Mouse (Mus musculus) liver, embryonic 13.5 days (tissue): ENCODE results near the gene Nos1. TPM values are rescaled to one million over a fixed set of nuclear protein-coding genes. Genes with fewer than 3 reads are reported as not detected.

Experiments
- ATAC-seq: fragments of 200-750 bp; cut with Nextera tagmentation; 2 replicates; pipeline ENCODE4 v1.8.0; 2017; ENCODE audit warnings: low read depth, mild to moderate bottlenecking, moderate number of reproducible peaks, moderate library complexity
- DNase-seq: peaks from one replicate; pipeline ENCODE4 v3.0.0; 2022
- H3K27ac ChIP-seq: fragments of 300-500 bp; sonication (generic); 2 replicates; pipeline ENCODE4 v1.5.1; 2015; ENCODE audit warnings: moderate library complexity, mild to moderate bottlenecking, inconsistent platforms
- H3K27me3 ChIP-seq: fragments of 300-500 bp; sonication (generic); 2 replicates; pipeline ENCODE4 v1.6.1; 2015; ENCODE audit warnings: mild to moderate bottlenecking, inconsistent platforms
- H3K36me3 ChIP-seq: fragments of 300-500 bp; sonication (generic); 2 replicates; pipeline ENCODE4 v1.6.1; 2015; ENCODE audit warnings: mild to moderate bottlenecking, inconsistent platforms
- H3K4me1 ChIP-seq: fragments of 300-500 bp; sonication (generic); replicated peaks from 2 replicates; pipeline ENCODE4 v1.6.1; 2015; ENCODE audit warnings: inconsistent platforms
- H3K4me2 ChIP-seq: fragments of 300-500 bp; sonication (generic); 2 replicates; pipeline ENCODE4 v1.6.1; 2015; ENCODE audit warnings: inconsistent platforms, mild to moderate bottlenecking, moderate library complexity
- H3K4me3 ChIP-seq: fragments of 300-500 bp; sonication (generic); replicated peaks from 2 replicates; pipeline ENCODE4 v1.5.1; 2015; ENCODE audit warnings: mild to moderate bottlenecking, inconsistent platforms
- H3K9ac ChIP-seq: fragments of 300-500 bp; sonication (generic); 2 replicates; pipeline ENCODE4 v1.6.1; 2015; ENCODE audit warnings: mild to moderate bottlenecking, inconsistent platforms
- H3K9me3 ChIP-seq: fragments of 300-500 bp; sonication (generic); replicated peaks from 2 replicates; pipeline ENCODE4 v1.6.1; 2016; ENCODE audit warnings: inconsistent platforms
- WGBS: fragments of 180-500 bp; shearing (Covaris S2); methylation state at CpG from one replicate; pipeline ENCODE4 v1.1.7; 2015; ENCODE audit not compliant: insufficient replicate concordance; 5-methylcytosine and 5-hydroxymethylcytosine counted together
- polyA plus RNA-seq: library from polyadenylated mRNA; unstranded; fragments of >200 nt; fragmentation: Nextera tagmentation; extraction: Ambion mirVana; gene quantifications from 2 replicates; pipeline ENCODE4 v1.2.1, GENCODE M21; 2015

Nos1 gene
- polyA plus RNA-seq, 1 experiment from 2014 or later, result not detected

GRCm38 (mm10) chr5:117800849-117801248 lies 20.0 kb downstream of the Nos1 start:
- no peaks in the 10 kb centered on the region for H3K27me3 ChIP-seq
- no peaks in the 10 kb centered on the region for H3K4me1 ChIP-seq
- H3K27ac ChIP-seq, result no peak overlapping the region
- no peak for ATAC-seq
- H3K4me2 ChIP-seq, result no peak overlapping the region
- no peak overlapping the region for H3K4me3 ChIP-seq
- H3K9ac ChIP-seq, result no peak overlapping the region
- DNase-seq, result no peak
- H3K36me3 ChIP-seq, result no peaks in the 10 kb centered on the region
- no peaks in the 10 kb centered on the region for H3K9me3 ChIP-seq
- 64% methylated on average over 9 of the region's 9 CpGs for WGBS

GRCm38 (mm10) chr5:117802071-117802521 lies 21.3 kb downstream of the Nos1 start:
- H3K4me2 ChIP-seq, result no peak overlapping the region
- DNase-seq, result no peak
- no peak overlapping the region for H3K4me3 ChIP-seq
- no peaks in the 10 kb centered on the region for H3K36me3 ChIP-seq
- no peak overlapping the region for H3K9ac ChIP-seq
- 70% methylated on average over 11 of the region's 11 CpGs for WGBS
- no peak for ATAC-seq
- H3K9me3 ChIP-seq, result no peaks in the 10 kb centered on the region
- no peaks in the 10 kb centered on the region for H3K4me1 ChIP-seq
- H3K27me3 ChIP-seq, result no peaks in the 10 kb centered on the region
- H3K27ac ChIP-seq, result no peak overlapping the region

DNA sequence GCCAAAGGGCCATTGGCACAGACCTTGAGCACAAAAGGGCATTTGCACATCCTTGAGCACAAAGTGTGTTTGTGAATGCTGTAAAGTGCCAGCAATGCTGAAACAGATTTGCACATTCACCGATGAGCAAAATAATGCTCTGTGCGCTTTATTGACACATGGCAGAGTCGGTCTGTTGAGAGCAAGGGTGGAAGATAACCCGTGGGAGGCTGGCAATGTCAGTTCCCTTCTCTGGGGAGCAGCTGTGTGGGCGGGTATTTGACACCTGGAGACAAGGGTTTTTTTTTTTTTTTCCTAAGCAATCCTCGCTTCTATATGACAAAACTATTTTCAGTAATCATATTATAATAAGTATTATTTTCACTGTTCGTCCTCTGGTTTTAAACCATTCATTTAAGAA lies 22.7 kb downstream of the Nos1 start:
- no peak overlapping the region for H3K27ac ChIP-seq
- DNase-seq (no peak), ATAC-seq (no peak)
- H3K27me3 ChIP-seq, result no peaks in the 10 kb centered on the region
- no peaks in the 10 kb centered on the region for H3K36me3 ChIP-seq
- 50% methylated on average over 7 of the region's 7 CpGs for WGBS
- no peak overlapping the region for H3K4me2 ChIP-seq
- no peaks in the 10 kb centered on the region for H3K4me1 ChIP-seq
- H3K4me3 ChIP-seq, result no peak overlapping the region
- H3K9me3 ChIP-seq, result no peaks in the 10 kb centered on the region
- no peak overlapping the region for H3K9ac ChIP-seq

- WGBS, result 71% methylated on average over 7 of the region's 7 CpGs
- no peaks in the 10 kb centered on the region; the same call in 1 of the 2 replicates for H3K9me3 ChIP-seq
- H3K27me3 ChIP-seq, result no peaks in the 10 kb centered on the region
- ATAC-seq, result no peak
- DNase-seq, result no peak
- H3K4me2 ChIP-seq, result no peak overlapping the region
- H3K4me3 ChIP-seq, result no peak overlapping the region
- no peaks in the 10 kb centered on the region for H3K36me3 ChIP-seq
- no peak overlapping the region for H3K27ac ChIP-seq
- no peaks in the 10 kb centered on the region for H3K4me1 ChIP-seq
- no peak overlapping the region for H3K9ac ChIP-seq
Observed at GRCm38 (mm10) chr5:117810930-117811329, 30.1 kb downstream of the Nos1 start.

- Histone ChIP-seq H3K4me3 (no peak overlapping the region), H3K4me2 (no peak overlapping the region), H3K9ac (no peak overlapping the region), H3K27ac (no peak overlapping the region), H3K4me1 (no peaks in the 10 kb centered on the region), H3K27me3 (no peaks in the 10 kb centered on the region), H3K9me3 (no peaks in the 10 kb centered on the region), H3K36me3 (no peaks in the 10 kb centered on the region)
- 66% methylated on average over 6 of the region's 6 CpGs for WGBS
- no peak for ATAC-seq
- DNase-seq, result no peak
Observed at GRCm38 (mm10) chr5:117818800-117819199, 38.0 kb downstream of the Nos1 start.

DNA sequence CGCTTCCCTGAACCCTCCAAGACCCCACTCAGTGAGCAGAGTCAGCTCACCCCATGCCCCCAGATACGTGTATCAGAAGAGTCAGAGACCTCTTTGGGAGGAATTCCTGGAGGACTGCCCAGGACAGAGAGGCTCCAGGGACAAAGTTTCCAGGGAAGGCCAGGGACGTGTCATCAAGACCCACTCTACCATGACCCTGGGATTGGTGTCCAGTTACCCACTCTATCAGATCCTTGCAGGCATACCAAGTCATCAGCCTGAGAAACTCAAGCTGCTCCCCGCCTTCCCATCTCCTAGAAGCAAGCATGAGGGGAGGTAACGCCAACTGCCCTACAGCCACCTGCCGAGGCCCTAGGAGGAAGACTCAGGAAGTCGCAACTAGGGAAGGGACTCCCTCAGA lies 39.6 kb downstream of the Nos1 start:
- Histone ChIP-seq H3K9me3 (no peaks in the 10 kb centered on the region), H3K27ac (no peak overlapping the region), H3K27me3 (no peaks in the 10 kb centered on the region), H3K9ac (no peak overlapping the region), H3K4me2 (no peak overlapping the region), H3K4me3 (no peak overlapping the region), H3K4me1 (no peaks in the 10 kb centered on the region), H3K36me3 (no peaks in the 10 kb centered on the region)
- DNase-seq (no peak), ATAC-seq (no peak)
- WGBS, result 46% methylated on average over 7 of the region's 7 CpGs

DNA sequence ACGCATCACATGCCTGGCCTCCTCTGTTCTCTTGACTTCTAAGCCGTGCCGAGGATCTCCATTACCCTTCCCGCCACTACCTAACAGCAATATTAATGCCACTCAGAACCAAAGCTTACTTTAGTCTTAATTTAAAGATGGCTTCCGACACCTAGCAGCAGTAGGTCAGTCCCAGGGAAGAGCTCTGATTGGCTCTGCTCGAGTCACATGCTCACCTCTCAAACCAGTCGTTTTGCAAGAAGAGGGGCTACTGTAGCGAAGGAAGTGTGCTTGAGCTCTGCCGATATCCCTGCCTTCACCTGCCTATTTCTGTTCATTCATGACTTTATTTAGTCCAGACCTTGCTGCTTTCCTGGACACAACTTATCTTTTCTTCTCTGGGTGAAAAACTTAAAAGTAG lies 43.0 kb downstream of the Nos1 start:
- no peak overlapping the region for H3K9ac ChIP-seq
- DNase-seq, result no peak
- H3K4me3 ChIP-seq, result no peak overlapping the region
- H3K27ac ChIP-seq, result no peak overlapping the region
- H3K9me3 ChIP-seq, result no peaks in the 10 kb centered on the region
- no peaks in the 10 kb centered on the region for H3K27me3 ChIP-seq
- H3K4me1 ChIP-seq, result no peaks in the 10 kb centered on the region
- no peak for ATAC-seq
- H3K4me2 ChIP-seq, result no peak overlapping the region
- WGBS, result 65% methylated on average over 9 of the region's 9 CpGs
- H3K36me3 ChIP-seq, result no peaks in the 10 kb centered on the region

DNA sequence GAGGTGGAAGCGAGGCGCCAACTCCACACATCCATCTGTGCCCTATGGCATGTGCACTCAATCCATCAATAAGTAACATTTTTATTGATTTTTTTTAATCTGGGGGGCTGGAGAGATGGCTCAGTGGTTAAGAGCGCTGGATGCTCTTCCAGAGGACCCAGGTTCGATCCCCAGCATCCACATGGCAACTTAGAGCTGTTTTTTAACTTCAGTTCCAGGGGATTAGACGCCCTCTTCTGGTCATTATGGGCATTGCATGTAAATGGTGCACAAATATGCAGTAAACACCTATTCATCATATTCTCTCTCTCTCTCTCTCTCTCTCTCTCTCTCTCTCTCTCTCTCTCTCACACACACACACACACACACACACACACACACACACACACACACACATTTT lies 43.7 kb downstream of the Nos1 start:
- Histone ChIP-seq H3K4me1 (no peaks in the 10 kb centered on the region), H3K27me3 (no peaks in the 10 kb centered on the region), H3K9ac (no peak overlapping the region), H3K36me3 (no peaks in the 10 kb centered on the region), H3K4me2 (no peak overlapping the region), H3K9me3 (no peaks in the 10 kb centered on the region), H3K27ac (no peak overlapping the region), H3K4me3 (no peak overlapping the region)
- ATAC-seq (no peak), DNase-seq (no peak)
- 54% methylated on average over 5 of the region's 5 CpGs for WGBS

GRCm38 (mm10) chr5:117825336-117825735 lies 44.5 kb downstream of the Nos1 start:
- ATAC-seq (no peak), DNase-seq (no peak)
- Histone ChIP-seq H3K27me3 (no peaks in the 10 kb centered on the region), H3K36me3 (no peaks in the 10 kb centered on the region), H3K27ac (no peak overlapping the region), H3K4me3 (no peak overlapping the region), H3K4me2 (no peak overlapping the region), H3K9ac (no peak overlapping the region), H3K9me3 (no peaks in the 10 kb centered on the region), H3K4me1 (no peaks in the 10 kb centered on the region)
- 70% methylated on average over 11 of the region's 11 CpGs for WGBS

- H3K4me2 ChIP-seq, result no peak overlapping the region
- H3K27ac ChIP-seq, result no peak overlapping the region
- no peak for ATAC-seq
Observed at GRCm38 (mm10) chr5:117827366-117827765, 46.5 kb downstream of the Nos1 start.

GRCm38 (mm10) chr5:117836930-117837329 lies 56.1 kb downstream of the Nos1 start:
- no peak overlapping the region for H3K27ac ChIP-seq
- no peaks in the 10 kb centered on the region for H3K9me3 ChIP-seq
- 11% methylated on average over 5 of the region's 5 CpGs for WGBS
- H3K36me3 ChIP-seq, result no peaks in the 10 kb centered on the region
- peaks cover 34% of the 10 kb centered on the region for H3K27me3 ChIP-seq
- no peak overlapping the region for H3K9ac ChIP-seq
- no peak overlapping the region for H3K4me2 ChIP-seq
- DNase-seq (no peak), ATAC-seq (no peak)
- H3K4me3 ChIP-seq, result no peak overlapping the region
- H3K4me1 ChIP-seq, result no peaks in the 10 kb centered on the region

More at GRCm38 (mm10) chr5:117827366-117827765, 46.5 kb downstream of the Nos1 start:
- Histone ChIP-seq H3K9me3 (no peaks in the 10 kb centered on the region), H3K9ac (no peak overlapping the region), H3K4me1 (no peaks in the 10 kb centered on the region), H3K4me3 (no peak overlapping the region), H3K36me3 (no peaks in the 10 kb centered on the region), H3K27me3 (no peaks in the 10 kb centered on the region)
- whole genome bisulfite sequencing, result 61% methylated on average over 6 of the region's 6 CpGs
- no peak for DNase-seq

DNA sequence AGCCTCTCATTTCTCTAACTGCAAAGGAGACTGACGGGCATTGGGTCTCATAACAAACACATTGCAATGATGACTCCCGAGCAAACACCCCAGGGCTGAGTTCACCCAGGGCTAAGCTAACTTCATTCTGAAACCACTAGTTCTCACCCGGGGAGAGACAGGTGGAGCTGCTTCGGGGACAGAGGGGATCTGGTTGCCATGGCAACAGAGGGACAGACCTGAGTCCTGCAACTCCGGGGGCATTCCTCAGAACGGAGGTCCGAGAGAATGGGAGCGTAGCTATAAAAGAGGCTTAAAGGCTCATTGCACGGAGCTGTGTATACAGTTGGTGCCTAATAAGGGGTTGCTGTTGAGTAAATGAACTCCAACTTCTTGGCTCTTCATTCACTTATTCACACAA lies 56.9 kb downstream of the Nos1 start:
- Histone ChIP-seq H3K4me1 (no peaks in the 10 kb centered on the region), H3K4me2 (no peak overlapping the region), H3K4me3 (no peak overlapping the region), H3K9ac (no peak overlapping the region), H3K9me3 (no peaks in the 10 kb centered on the region), H3K27me3 (peaks cover 42% of the 10 kb centered on the region), H3K36me3 (no peaks in the 10 kb centered on the region), H3K27ac (no peak overlapping the region)
- DNase-seq, result no peak
- no peak for ATAC-seq
- WGBS, result 43% methylated on average over 9 of the region's 9 CpGs
